Mouse (Mus musculus) MEL (cell line): Measurements from ENCODE around the gene Elk3. TPM values are rescaled to one million over a fixed set of nuclear protein-coding genes. Genes with fewer than 3 reads are reported as not detected.
A peak's percentile ranks its signal among the peaks of the same experiment; 100 is the strongest.

Source experiments
- DNase-seq: peaks from one replicate; pipeline ENCODE4 v3.0.0; 2011; ENCODE audit warnings: low read depth, low spot score
- H3K27ac ChIP-seq: 2 replicates; pipeline ENCODE4 v1.5.1; 2012; ENCODE audit warnings: low read depth, mild to moderate bottlenecking, control low read depth, low read length, moderate library complexity; ENCODE audit not compliant: control insufficient read depth
- H3K27me3 ChIP-seq, 2 experiments: fragments of 150-350 bp in 1 of 2; sonication (generic) in 1 of 2; 2 replicates each; pipeline ENCODE4 v1.6.1; 2012; ENCODE audit warnings: low read length in 2 of 2, mild to moderate bottlenecking in 2 of 2, improper control_type of control experiment in 1 of 2, moderate library complexity in 1 of 2; ENCODE audit not compliant: insufficient read depth in 2 of 2, control insufficient read depth in 1 of 2
- H3K36me3 ChIP-seq, 2 experiments: 2 replicates each; pipeline ENCODE4 v1.6.1; 2012 to 2014; ENCODE audit warnings: low read length in 2 of 2, improper control_type of control experiment in 1 of 2, inconsistent platforms in 1 of 2, mild to moderate bottlenecking in 1 of 2; ENCODE audit not compliant: insufficient read depth in 2 of 2, control insufficient read depth in 1 of 2
- H3K4me1 ChIP-seq, 2 experiments: fragments of 150-350 bp in 1 of 2; sonication (generic) in 1 of 2; 2 replicates each; pipeline ENCODE4 v1.6.1; 2012; ENCODE audit warnings: low read length in 2 of 2, improper control_type of control experiment in 1 of 2, mild to moderate bottlenecking in 1 of 2; ENCODE audit not compliant: insufficient read depth in 2 of 2, control insufficient read depth in 1 of 2
- H3K4me3 ChIP-seq, 2 experiments: fragments of 150-350 bp in 1 of 2; sonication (generic) in 1 of 2; 2 replicates each; pipeline ENCODE4 v1.5.1; 2012; ENCODE audit warnings: low read depth in 2 of 2, low read length in 2 of 2, mild to moderate bottlenecking in 2 of 2, moderate library complexity in 2 of 2, control low read depth in 1 of 2, improper control_type of control experiment in 1 of 2; ENCODE audit not compliant: control insufficient read depth in 1 of 2, insufficient read depth in 1 of 2
- H3K79me2 ChIP-seq: 2 replicates; pipeline ENCODE4 v1.6.1; 2012; ENCODE audit warnings: mild to moderate bottlenecking, low read length, moderate library complexity; ENCODE audit not compliant: control insufficient read depth, poor library complexity, insufficient read depth
- H3K9ac ChIP-seq: 2 replicates; pipeline ENCODE4 v1.6.1; 2012; ENCODE audit warnings: low read depth, mild to moderate bottlenecking, control low read depth, low read length, moderate library complexity; ENCODE audit not compliant: control insufficient read depth, poor library complexity, severe bottlenecking
- H3K9me3 ChIP-seq: fragments of 150-350 bp; sonication (generic); replicated peaks from 2 replicates; pipeline ENCODE4 v1.6.1; 2012; ENCODE audit warnings: mild to moderate bottlenecking, low read length, improper control_type of control experiment, moderate library complexity; ENCODE audit not compliant: insufficient read depth
- CHD1 ChIP-seq: IDR thresholded peaks from 2 replicates; pipeline ENCODE4 v1.6.1; 2012; ENCODE audit warnings: low read depth, mild to moderate bottlenecking, inconsistent platforms, low read length, improper control_type of control experiment
- CHD2 ChIP-seq: IDR thresholded peaks from 2 replicates; pipeline ENCODE4 v1.6.1; 2011; ENCODE audit warnings: low read length, improper control_type of control experiment
- CTCF ChIP-seq, 3 experiments: IDR thresholded peaks in 2 of 3; conservative IDR thresholded peaks in 1 of 3; 2 replicates each; pipeline ENCODE4 v1.5.1; 2011 to 2012; ENCODE audit warnings: low read length in 3 of 3, low read depth in 2 of 3, mild to moderate bottlenecking in 2 of 3, improper control_type of control experiment in 1 of 3, inconsistent platforms in 1 of 3, mixed read lengths in 1 of 3, moderate library complexity in 1 of 3; ENCODE audit not compliant: control insufficient read depth in 1 of 3, insufficient read depth in 1 of 3, poor library complexity in 1 of 3, severe bottlenecking in 1 of 3
- ELF1 ChIP-seq: IDR thresholded peaks from 2 replicates; pipeline ENCODE4 v1.6.1; 2014; ENCODE audit warnings: low read depth, mild to moderate bottlenecking, inconsistent platforms, low read length, improper control_type of control experiment, moderate library complexity
- EP300 ChIP-seq, 2 experiments: IDR thresholded peaks; 2 replicates each; pipeline ENCODE4 v1.6.1; 2011; ENCODE audit warnings: improper control_type of control experiment in 2 of 2, low read length in 2 of 2, low read depth in 1 of 2, mild to moderate bottlenecking in 1 of 2
- GATA1 ChIP-seq: IDR thresholded peaks from 2 replicates; pipeline ENCODE4 v1.6.1; 2011; ENCODE audit warnings: low read depth, low read length, improper control_type of control experiment
- JUND ChIP-seq: IDR thresholded peaks from 2 replicates; pipeline ENCODE4 v1.6.1; 2011; ENCODE audit warnings: low read depth, mild to moderate bottlenecking, improper control_type of control experiment, low read length
- KAT2A ChIP-seq: conservative IDR thresholded peaks from 2 replicates; pipeline ENCODE4 v1.6.1; 2012; ENCODE audit warnings: low read depth, low read length, improper control_type of control experiment, inconsistent platforms
- MAZ ChIP-seq: IDR thresholded peaks from 2 replicates; pipeline ENCODE4 v1.6.1; 2012; ENCODE audit warnings: low read depth, mild to moderate bottlenecking, inconsistent platforms, low read length, improper control_type of control experiment
- MXI1 ChIP-seq: IDR thresholded peaks from 2 replicates; pipeline ENCODE4 v1.6.1; 2011; ENCODE audit warnings: mild to moderate bottlenecking, low read depth, low read length, improper control_type of control experiment
- MYC ChIP-seq: IDR thresholded peaks from 2 replicates; pipeline ENCODE4 v1.6.1; 2011; ENCODE audit warnings: low read depth, mild to moderate bottlenecking, low read length, improper control_type of control experiment, moderate library complexity
- POLR2A ChIP-seq, 2 experiments: IDR thresholded peaks; 2 replicates each; pipeline ENCODE4 v1.6.1; 2011 to 2012; ENCODE audit warnings: low read length in 2 of 2, mild to moderate bottlenecking in 2 of 2, control low read depth in 1 of 2, improper control_type of control experiment in 1 of 2, low read depth in 1 of 2, moderate library complexity in 1 of 2; ENCODE audit not compliant: control insufficient read depth in 1 of 2, insufficient read depth in 1 of 2, poor library complexity in 1 of 2
- POLR2AphosphoS5 ChIP-seq: IDR thresholded peaks from 2 replicates; pipeline ENCODE4 v1.6.1; 2012; ENCODE audit warnings: low read depth, borderline replicate concordance, mild to moderate bottlenecking, inconsistent platforms, low read length, moderate library complexity, mixed read lengths
- SIN3A ChIP-seq: IDR thresholded peaks from 2 replicates; pipeline ENCODE4 v1.6.1; 2012; ENCODE audit warnings: low read length, improper control_type of control experiment, inconsistent platforms
- TAL1 ChIP-seq: IDR thresholded peaks from 2 replicates; pipeline ENCODE4 v1.6.1; 2012; ENCODE audit warnings: mild to moderate bottlenecking, inconsistent platforms, low read length, moderate library complexity, mixed read lengths
- TCF12 ChIP-seq: IDR thresholded peaks from 2 replicates; pipeline ENCODE4 v1.6.1; 2014; ENCODE audit warnings: low read depth, mild to moderate bottlenecking, inconsistent platforms, low read length, improper control_type of control experiment, moderate library complexity
- USF1 ChIP-seq: IDR thresholded peaks from 2 replicates; pipeline ENCODE4 v1.6.1; 2014; ENCODE audit warnings: low read depth, mild to moderate bottlenecking, inconsistent platforms, low read length, improper control_type of control experiment, moderate library complexity
- USF2 ChIP-seq, 2 experiments: IDR thresholded peaks; 2 replicates each; pipeline ENCODE4 v1.6.1; 2011 to 2012; ENCODE audit warnings: improper control_type of control experiment in 2 of 2, low read length in 2 of 2, borderline replicate concordance in 1 of 2, inconsistent platforms in 1 of 2, low read depth in 1 of 2, mild to moderate bottlenecking in 1 of 2; ENCODE audit not compliant: insufficient read depth in 1 of 2
- ZC3H11A ChIP-seq: IDR thresholded peaks from 2 replicates; pipeline ENCODE4 v1.6.1; 2012; ENCODE audit warnings: low read depth, mild to moderate bottlenecking, inconsistent platforms, low read length, improper control_type of control experiment
- ZMIZ1 ChIP-seq: IDR thresholded peaks from 2 replicates; pipeline ENCODE4 v1.6.1; 2012; ENCODE audit warnings: low read depth, mild to moderate bottlenecking, inconsistent platforms, low read length, improper control_type of control experiment, moderate library complexity
- polyA plus RNA-seq, 2 experiments: library from polyadenylated mRNA; stranded (reverse) in 1 of 2; unstranded in 1 of 2; fragments of >175 nt in 1 of 2; fragments of >200 nt in 1 of 2; gene quantifications; 2 replicates each; pipeline versions ENCODE4 v1.2.1 to v1.2.4; 2012; ENCODE audit warnings: low replicate concordance in 2 of 2, low read depth in 1 of 2; ENCODE audit not compliant: insufficient read length in 2 of 2, insufficient read depth in 1 of 2, missing spikeins in 1 of 2
- total RNA-seq: library from RNA; depleted of rRNA; stranded (reverse); fragments of 300-350 nt; gene quantifications from 2 replicates; pipeline ENCODE4 v1.2.3, GENCODE M21; 2012

The Elk3 gene
- total and polyA plus RNA-seq, 3 experiments: 1.0 to 6.3 TPM; not detected in 1

DNA sequence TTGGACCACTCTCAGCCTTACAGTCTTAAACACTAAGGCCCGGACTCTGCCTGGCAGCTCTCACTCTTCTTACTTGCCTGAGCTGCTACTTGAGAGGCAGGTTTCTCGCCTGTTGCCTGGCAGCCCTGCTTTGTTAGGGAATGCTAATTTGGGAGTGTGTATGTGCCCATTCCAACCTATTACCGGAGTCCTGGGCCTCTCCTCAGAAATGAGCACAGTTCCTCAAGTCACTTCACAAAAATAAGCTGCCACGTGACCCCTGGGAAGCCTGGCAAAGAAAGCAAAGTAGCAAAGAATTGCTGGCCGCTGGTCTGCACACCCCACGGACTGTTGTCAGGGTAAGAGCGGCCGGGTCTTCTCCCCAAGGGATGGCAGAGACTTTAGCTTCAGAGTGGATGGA is 47.5 kb downstream of the Elk3 start:
- Histone ChIP-seq H3K4me3 (no peak overlapping the region), H3K27ac (no peak overlapping the region), H3K79me2 (no peaks in the 10 kb centered on the region), H3K9ac (no peak overlapping the region), H3K4me1 (peaks cover 0 to 22% of the 10 kb centered on the region in 2 experiments; a peak in 2 of 4 replicates), H3K9me3 (no peaks in the 10 kb centered on the region), H3K36me3 (peaks cover 0 to 17% of the 10 kb centered on the region in 2 experiments; a peak in 2 of 4 replicates), H3K27me3 (no peaks in the 10 kb centered on the region)
- DNase-seq: no peak
- TF ChIP-seq USF2 (IDR thresholded peaks at IDR 0.05; ENCODE audit: borderline replicate concordance in 1 of 2, insufficient read depth in 1 of 2, low read depth in 1 of 2, low read length in 2 of 2) (no peak), ZMIZ1 (no peak), TAL1 (no peak), POLR2A (IDR thresholded peaks at IDR 0.05; ENCODE audit: control insufficient read depth in 1 of 2, insufficient read depth in 1 of 2, low read depth in 1 of 2, low read length in 2 of 2, poor library complexity in 1 of 2) (no peak), MYC (no peak), JUND (no peak), CTCF (IDR thresholded peaks at IDR 0.05 in 2 of 3, conservative IDR thresholded peaks at IDR 0.05 in 1 of 3; ENCODE audit: control insufficient read depth in 1 of 3, insufficient read depth in 1 of 3, low read depth in 2 of 3, low read length in 3 of 3, poor library complexity in 1 of 3, severe bottlenecking in 1 of 3) (no peak), KAT2A (no peak), ELF1 (no peak), POLR2AphosphoS5 (no peak), CHD1 (no peak), MXI1 (no peak)

DNA sequence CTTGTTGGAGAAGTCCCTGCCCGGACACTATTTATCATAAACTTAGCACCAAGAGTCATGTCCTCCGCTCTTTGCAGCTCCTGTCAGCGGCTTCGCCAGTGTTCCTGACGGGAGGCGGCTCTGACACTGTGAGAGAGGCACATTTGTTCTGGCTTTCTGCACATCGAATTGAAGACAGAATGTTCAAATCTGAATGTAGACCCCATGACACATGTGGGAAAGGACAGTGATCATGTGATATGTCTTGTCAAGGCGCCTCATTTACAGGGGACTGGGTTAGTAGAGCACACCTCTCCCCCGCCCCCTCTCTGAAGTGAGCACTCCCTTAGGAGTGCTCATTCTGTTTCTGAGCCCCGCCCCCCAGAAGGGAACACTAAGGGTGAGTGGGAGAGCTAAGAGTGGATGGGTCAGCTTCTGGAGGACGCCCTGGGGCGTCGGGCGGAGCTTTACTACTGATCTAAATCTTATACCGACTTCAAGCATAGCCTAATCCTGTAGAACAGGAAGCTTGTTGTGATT is 48.9 kb downstream of the Elk3 start:
- peak; percentile 26 for DNase-seq
- no peak overlapping the region for H3K4me3 ChIP-seq
- TF ChIP-seq JUND (peak; percentile 59; the same call in 1 of the 2 replicates), CHD2 (no peak), CHD1 (no peak), EP300 (IDR thresholded peaks at IDR 0.05; ENCODE audit: low read depth in 1 of 2, low read length in 2 of 2) (0 out of 4 replicates have a peak, but pooled peaks have one; percentile 10 to 12), MAZ (no peak), TCF12 (no peak), GATA1 (no peak), USF1 (peak; percentile 56), SIN3A (no peak), ZC3H11A (no peak)
- TF ChIP-seq, all 39 proteins: peak for 3
- H3K9me3 ChIP-seq: no peaks in the 10 kb centered on the region
- H3K79me2 ChIP-seq: no peaks in the 10 kb centered on the region
- H3K27ac ChIP-seq: peak overlapping the region; percentile 36
- peaks cover 0 to 24% of the 10 kb centered on the region in 2 experiments; a peak in 2 of 4 replicates for H3K4me1 ChIP-seq
- peak overlapping the region; percentile 2 for H3K9ac ChIP-seq
- H3K36me3 ChIP-seq: peaks cover 0 to 20% of the 10 kb centered on the region in 2 experiments; a peak in 2 of 4 replicates
- H3K27me3 ChIP-seq: no peaks in the 10 kb centered on the region
